Mouse (Mus musculus): ENCODE measurements around the gene Unc5cl. TPM values are rescaled to one million over a fixed set of nuclear protein-coding genes. Genes with fewer than 3 reads are reported as not detected.
"Not testable (repeated sequence)": the region's sequence is repeated elsewhere in the genome, so short reads cannot be mapped to it uniquely, and the experiment has no call there.

The Unc5cl gene
- total RNA-seq, 2 experiments from 2014 or later = not detected

- peak; percentile 85 to 87 for DNase-seq
Observed at GRCm38 (mm10) chr17:48467395-48468231, 12.9 kb downstream of the Unc5cl start.

DNA sequence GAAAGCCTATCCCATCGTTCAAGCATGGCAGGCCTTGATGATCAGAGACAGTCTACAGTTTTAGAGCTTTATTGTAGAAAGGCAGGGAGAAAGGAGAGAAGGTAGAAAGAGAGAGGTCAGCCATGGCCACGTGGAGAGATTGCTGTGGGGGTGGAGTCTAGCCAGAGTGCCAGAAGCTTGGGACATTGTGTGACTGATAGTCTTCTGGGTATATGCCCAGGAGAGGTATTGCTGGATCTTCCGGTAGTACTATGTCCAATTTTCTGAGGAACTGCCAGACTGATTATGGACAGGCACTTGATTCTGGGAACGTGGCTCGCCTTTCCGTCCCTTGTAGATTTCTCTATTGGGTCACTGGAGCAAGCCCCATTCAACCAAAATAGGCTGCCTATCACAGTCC lies 19.6 kb downstream of the Unc5cl start:
- DNase-seq = not testable (repeated sequence)

DNA sequence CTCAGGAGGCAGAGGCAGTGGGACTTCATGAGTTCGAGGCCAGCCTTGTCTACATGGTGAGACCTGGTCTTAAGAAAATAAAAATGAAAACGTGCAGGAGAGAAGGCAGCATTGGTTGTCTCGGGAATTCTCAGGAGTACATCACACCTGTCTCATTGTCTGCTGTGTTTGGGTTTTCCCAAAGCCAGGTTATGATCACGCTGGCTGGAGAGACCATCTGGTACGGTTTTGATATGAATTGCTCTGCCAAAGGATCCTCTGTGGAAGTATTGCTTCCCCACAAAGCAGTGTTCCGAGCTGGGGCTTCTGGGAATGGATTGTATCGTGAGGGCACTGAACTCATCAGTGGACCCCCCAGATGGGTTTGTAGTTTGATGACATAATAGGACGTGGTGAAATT lies 20.7 kb downstream of the Unc5cl start:
- no peak for DNase-seq

DNA sequence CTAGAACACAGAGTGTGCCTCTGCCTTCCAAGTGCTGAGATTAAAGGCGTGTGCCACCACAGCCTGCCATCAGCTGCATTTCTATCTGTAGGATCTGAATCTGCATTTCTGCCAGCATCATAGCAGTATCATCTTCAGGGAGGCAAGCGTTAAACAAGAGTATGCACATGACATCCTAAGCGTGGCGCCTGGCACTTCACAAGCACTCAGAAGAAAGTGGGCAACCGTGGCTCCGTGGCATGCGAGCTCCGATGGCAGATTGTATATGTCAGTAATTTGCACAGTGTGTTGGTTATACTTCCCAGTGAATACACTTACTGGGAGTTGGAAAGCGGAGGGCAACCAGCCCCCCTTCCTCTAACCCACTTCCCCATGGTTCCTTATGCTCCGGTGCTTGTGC lies 25.3 kb downstream of the Unc5cl start:
- no peak for DNase-seq

- DNase-seq = no peak
Observed at GRCm38 (mm10) chr17:48483764-48484163, 29.1 kb downstream of the Unc5cl start.

DNA sequence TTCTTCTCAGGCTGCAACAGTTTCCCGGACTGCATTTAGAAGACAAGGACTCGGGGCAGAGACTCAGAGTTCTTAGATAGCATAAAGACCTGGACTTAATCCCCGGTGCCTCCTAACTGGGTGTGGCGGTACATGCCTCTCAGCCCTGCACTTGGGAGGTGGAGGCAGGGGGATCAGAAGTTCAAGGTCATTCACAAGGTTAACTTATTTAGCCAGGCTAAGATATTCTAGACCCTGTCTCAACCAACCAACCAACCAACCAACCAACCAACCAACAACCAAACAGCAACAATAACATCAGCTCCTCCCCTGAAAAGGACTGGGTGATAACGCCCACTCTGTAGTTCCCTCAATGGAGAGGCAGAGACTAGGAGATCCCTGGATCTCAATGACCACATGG lies 29.5 kb downstream of the Unc5cl start:
- DNase-seq = no peak

GRCm38 (mm10) chr17:48489466-48489865 lies 34.8 kb downstream of the Unc5cl start:
- no peak for DNase-seq

DNA sequence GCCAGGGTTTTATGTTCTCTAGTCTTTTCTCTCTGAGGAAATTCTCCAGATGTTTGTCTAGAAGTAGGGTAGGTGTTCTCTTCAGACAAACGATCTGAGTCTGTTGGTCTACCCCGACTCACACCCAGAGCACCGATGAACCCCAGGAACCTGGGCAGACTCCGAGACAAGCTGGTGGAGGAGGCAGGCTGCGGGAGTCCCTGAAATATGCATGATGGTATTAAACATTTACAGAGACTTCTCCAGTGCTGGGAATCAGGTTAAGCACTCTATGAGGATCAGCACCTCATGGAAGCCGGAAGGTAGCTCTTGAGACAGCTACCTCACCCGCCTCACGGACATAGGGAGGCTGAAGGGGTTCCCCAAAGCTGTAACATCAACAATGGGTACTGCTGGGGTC lies 37.9 kb downstream of the Unc5cl start:
- DNase-seq = no peak

DNA sequence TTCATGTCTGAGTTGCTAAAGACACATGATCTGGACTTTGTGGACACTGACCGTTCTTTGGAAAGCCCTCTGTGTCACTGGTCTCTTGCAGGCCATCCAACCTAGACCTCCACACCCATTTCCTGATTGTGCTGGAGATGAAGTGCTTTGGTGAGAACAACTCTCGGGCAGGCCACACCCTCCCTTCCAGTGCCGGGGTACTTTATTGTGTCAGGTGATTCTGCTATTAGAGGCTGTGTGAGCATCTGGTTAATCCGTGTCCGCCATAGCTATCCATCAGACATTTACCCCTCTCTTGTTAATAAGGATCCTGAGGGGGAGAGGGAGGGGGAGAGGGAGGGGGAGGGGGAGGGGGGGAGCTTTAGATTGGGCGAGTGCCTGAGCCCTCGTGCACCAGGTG lies 38.9 kb downstream of the Unc5cl start:
- DNase-seq = no peak

GRCm38 (mm10) chr17:48493986-48494385 lies 39.3 kb downstream of the Unc5cl start:
- peak; percentile 43 to 55 for DNase-seq

DNA sequence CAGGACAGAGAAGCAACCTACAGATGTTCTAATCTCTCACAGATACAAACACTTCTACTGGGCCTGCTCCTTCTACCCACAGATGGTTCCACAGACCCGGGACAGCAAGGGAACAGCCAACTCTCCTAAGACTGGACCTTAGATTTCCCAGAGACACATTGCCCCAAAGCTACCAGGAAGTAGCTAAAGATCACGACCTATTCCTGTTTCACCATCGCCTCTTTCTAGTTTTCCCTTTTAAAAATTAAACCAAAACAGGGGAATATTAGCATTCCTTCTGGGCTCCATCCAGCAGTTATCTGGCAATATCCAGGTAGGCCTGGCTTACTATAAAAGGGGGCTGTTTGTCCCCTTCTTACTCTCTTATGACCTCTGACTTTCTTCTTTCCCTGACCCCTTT lies 43.3 kb downstream of the Unc5cl start:
- no peak for DNase-seq

GRCm38 (mm10) chr17:48500846-48501445 lies 46.2 kb downstream of the Unc5cl start:
- DNase-seq = no peak

- DNase-seq = no peak
Observed at GRCm38 (mm10) chr17:48505006-48505405, 50.3 kb downstream of the Unc5cl start.

- no peak for DNase-seq
Observed at GRCm38 (mm10) chr17:48506986-48507385, 52.3 kb downstream of the Unc5cl start.

DNA sequence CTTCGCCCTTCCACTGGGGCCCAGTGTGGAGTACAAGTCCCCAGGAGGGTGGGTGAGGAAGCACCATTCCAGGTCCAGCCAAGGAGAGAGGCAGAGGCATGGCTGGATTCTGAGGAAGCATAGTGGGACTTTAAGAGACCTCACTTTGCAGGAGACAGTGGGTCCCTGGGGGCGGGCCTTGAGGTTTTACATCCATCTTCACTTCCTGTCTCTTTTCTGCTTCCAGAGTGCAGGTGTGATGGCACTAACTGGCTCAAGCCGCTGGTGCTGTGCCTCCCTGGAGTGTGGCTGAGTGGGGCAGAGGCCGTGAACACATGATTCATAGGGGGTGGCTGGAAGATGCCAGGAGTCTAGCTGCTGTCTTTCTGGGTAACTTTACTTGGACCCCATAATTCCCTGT lies 54.9 kb downstream of the Unc5cl start:
- no peak for DNase-seq

DNA sequence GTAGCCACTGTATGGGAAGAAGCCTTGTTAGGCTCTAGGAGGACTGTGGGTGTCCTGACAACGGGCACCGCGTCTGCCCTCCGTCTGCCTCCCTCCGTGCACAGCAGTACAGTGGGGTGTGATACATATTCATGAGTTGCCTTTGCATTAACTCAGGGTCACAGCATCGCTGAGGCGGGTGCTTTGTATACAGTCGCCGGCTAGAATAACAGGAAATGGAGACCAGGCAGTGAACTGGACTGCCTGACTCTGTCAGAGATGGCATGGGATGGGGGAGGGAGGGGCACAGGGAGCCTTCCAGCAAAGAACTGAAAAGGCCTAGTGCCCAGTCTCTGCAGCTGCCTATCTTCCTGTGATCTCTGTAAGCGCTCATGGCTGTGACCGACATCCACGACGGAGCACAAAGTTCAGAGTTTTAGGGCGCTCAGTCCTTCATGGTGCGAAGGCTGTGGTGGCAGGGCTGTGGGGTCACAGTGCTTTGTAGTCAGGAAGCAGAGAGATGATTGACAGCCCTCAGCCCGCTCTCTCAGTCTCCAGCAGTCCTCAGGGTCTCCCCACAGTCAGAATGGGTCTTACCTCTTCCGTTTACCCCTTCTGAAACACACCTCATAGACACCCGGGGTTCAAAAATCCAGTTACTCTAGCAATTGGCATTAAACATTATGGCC lies 58.0 kb downstream of the Unc5cl start:
- no peak for DNase-seq

DNA sequence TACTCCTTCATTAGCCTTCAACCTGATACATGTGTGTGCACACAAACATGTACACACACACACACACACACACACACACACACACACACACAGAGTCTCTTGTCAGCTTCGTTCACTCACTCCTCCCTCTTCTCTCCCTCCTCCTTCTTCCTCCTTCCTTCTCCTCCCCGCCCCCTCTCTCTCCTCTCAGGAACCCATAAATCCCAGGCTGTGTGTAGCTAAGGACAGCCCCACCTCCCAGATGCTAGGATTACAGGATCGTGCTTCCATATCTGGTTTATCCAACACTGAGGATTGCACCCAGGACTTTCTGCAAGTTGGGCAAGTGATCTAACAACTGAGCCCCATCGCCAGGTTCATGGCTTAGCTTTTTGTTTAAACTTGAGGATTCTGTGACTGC lies 59.9 kb downstream of the Unc5cl start:
- DNase-seq = no peak

DNA sequence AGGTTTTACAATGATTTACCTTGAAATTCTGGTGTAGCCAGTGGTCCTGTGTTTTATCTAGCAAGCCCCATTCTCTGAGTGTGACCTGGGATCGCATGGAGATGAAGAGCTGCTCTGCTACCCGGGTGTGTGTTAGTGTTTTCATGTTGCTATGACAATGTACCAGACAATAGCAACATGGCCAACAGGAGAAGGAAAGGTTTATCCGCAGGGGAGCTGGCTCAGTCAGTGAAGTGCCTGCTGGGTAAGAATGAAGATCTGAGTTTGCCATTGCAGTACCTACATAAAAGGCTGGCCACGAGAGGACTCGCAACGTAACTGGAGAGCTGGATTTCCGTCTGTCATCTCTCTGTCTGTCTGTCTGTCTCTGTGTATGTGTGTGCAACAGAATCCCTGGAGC lies 64.3 kb downstream of the Unc5cl start:
- no peak for DNase-seq

- DNase-seq = no peak
Observed at GRCm38 (mm10) chr17:48520352-48520751, 65.7 kb downstream of the Unc5cl start.

DNA sequence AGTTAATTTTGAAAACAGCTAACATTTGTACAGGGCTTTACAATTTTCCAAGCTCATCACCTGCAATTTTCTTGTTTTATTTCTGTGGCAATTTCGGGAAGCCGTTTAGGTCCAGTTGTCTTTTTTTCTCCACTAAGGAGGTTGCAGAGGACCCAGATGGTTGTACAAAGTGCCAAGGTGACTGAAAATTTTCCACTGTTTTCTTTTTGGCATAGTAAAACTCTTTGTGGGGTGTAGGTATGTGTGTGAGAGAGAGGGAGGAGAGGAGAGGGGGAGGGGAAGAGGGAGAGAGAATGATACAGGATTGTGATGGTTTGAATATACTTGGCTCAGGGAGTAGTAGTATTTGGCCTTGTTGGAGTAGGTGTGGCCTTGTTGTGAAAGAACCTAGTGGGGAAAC lies 68.4 kb downstream of the Unc5cl start:
- DNase-seq = no peak

DNA sequence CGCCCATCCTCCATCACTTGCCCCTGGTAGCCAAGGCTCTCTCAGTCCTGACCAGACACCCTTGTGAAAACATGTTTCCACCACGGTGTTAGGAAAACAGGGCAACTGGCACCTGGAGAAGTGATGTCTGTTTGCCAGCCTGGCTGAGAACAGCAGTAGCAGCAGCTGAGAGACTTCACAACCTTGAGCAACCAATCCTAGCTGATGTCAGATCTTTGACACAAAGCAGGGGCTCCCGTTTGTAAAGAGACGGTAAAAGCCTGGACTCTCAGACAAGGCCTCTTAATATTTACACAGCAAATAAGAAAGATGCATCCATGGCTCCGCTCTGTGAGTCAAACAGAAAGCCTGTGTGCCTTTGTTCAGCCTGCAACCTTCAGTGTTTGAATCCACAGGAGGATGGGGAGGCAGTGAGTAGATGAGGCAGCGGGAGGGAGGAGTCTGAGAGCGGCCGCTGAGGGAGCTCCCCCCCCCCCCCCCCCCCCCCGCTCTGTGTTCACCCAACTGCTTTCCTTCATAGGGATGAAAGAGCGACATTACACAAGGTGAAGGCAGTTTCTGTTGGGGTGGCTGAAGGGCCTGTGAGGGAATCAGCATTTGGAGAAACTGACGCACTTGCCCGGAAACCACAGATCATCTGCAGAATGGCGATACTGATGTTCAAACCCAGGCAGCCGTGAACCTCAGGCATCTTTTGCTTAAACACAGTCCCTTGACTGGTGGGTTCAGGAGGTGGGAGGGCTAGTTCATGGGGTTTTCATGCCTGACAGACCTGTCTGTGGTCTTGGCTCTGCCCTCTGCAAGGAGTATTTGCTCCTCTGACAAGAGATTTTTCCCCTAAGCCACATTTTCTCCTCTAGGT lies 79.4 kb downstream of the Unc5cl start:
- DNase-seq = no peak

DNA sequence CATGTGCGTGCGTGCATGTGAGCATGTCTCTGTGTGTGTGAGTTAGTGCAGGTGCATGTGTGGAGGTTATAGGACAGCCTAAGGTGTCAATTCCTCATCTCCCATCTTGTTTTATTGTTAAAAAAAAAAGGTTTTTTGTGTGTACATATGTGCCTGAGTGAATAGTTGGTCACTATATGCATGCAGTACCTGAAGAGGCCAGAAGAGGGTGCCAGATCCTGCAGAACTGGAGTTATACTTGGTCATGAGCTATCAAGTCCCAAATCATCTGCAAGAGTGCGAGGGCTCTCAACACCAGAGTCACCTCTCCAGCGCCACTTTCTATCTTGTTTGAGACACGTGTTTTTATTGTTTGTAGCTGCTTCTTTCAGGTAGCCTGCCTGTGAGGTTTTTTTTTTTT lies 83.6 kb downstream of the Unc5cl start:
- peak in 1 of 2 experiments; percentile 4 for DNase-seq
